Mouse (Mus musculus) testis, adult 10 weeks (tissue): ENCODE data around the gene Tex48. TPM values are rescaled to one million over a fixed set of nuclear protein-coding genes. Genes with fewer than 3 reads are reported as not detected.

ENCODE experiments used
- polyA plus RNA-seq: library from polyadenylated mRNA; stranded (reverse); fragments of 350-450 nt; fragmentation: Illumina TruSeq; extraction: RNeasy Lipid Tissue Mini Kit (QIAGEN cat#74804); gene quantifications from one replicate; pipeline ENCODE4 v1.2.3, GENCODE M21; 2014; ENCODE audit warnings: low read depth, low replicate concordance

Gene Tex48
- 260 TPM for polyA plus RNA-seq

GRCm38 (mm10) chr4:63622378-63622835 lies at the start of gene Tex48:
Tex48 (minus strand) TSS chr4:63622428.

GRCm38 (mm10) chr4:63663279-63663678 lies 41.1 kb upstream of the Tex48 start, which contains the start of gene Gm11214:
Gm11214 (minus strand) TSS chr4:63663379.

GRCm38 (mm10) chr4:63604945-63605344 lies 17.3 kb downstream of the Tex48 start, which contains the start of gene Gm11213:
Gm11213 (minus strand) TSS chr4:63605261.

GRCm38 (mm10) chr4:63558407-63559081 lies 63.7 kb downstream of the Tex48 start, which contains the start of gene Tmem268:
Tmem268 (plus strand) TSS chr4:63558781.

Other genes with a start within 250 kb of the Tex48 start
- gene Akna, start 219.1 kb downstream of the Tex48 start, polyA plus RNA-seq = 1.6 TPM
- gene Whrn, start 126.4 kb downstream of the Tex48 start, polyA plus RNA-seq = 2.3 TPM
- gene Atp6v1g1, start 77.7 kb downstream of the Tex48 start, polyA plus RNA-seq = 175 TPM
- gene Tmem268, start 63.6 kb downstream of the Tex48 start, polyA plus RNA-seq = 1.8 TPM
- 77.1 TPM for gene Gm11213, start 17.2 kb downstream of the Tex48 start, polyA plus RNA-seq
- gene Gm11214, start 41.0 kb upstream of the Tex48 start, polyA plus RNA-seq = not detected
- gene Tnfsf15, start 122.7 kb upstream of the Tex48 start, polyA plus RNA-seq = 2.1 TPM
- gene Tnfsf8, start 238.9 kb upstream of the Tex48 start, polyA plus RNA-seq = not detected